Mouse (Mus musculus): Measurements from ENCODE around the gene Pum2.

DNA sequence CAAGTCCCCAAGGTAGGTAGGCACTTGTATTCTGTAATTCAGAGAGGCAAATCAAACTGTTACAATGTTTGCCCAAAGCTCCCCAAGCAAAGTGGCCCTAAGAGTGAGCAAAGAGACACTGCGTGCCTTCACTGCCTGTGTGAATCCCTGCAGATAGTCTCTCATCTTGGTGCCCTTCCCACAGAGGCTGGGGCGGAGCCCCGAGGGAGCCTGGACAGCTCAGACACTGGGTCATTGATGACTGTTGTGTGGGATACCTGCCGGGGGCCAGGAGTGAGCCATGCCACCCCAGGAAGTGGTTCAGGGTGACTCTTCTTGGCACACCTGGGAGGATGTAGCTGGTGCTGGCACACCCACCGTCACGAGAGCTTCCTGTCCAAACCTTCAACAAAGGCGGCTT is 87.1 kb downstream of the Pum2 start:
- TF ChIP-seq CTCF (IDR thresholded peaks at IDR 0.05; ENCODE audit: extremely low read depth, insufficient read depth, low read length) = no peak
- no peak for TF ChIP-seq POLR2A (IDR thresholded peaks at IDR 0.05; ENCODE audit: extremely low read depth, insufficient read depth, low read length)
